Mouse (Mus musculus): ENCODE data around the gene Ptger3. TPM values are rescaled to one million over a fixed set of nuclear protein-coding genes. Genes with fewer than 3 reads are reported as not detected.

The Ptger3 gene
- polyA plus RNA-seq, 1 experiment from 2014 or later: 10.0 TPM

- no peaks in the 10 kb centered on the region for H3K36me3 ChIP-seq (ENCODE audit: control insufficient read depth, insufficient read depth, low read length)
- no peaks in the 10 kb centered on the region for H3K9me3 ChIP-seq (ENCODE audit: control insufficient read depth, low read depth, low read length)
- no peak overlapping the region for H3K9ac ChIP-seq (replicated peaks; ENCODE audit: low read depth, low read length)
- H3K4me3 ChIP-seq (ENCODE audit: low read depth, low read length): no peak overlapping the region
- no peak overlapping the region for H3K27ac ChIP-seq (ENCODE audit: low read length)
- no peaks in the 10 kb centered on the region for H3K4me1 ChIP-seq (ENCODE audit: control insufficient read depth, insufficient read depth, low read length)
- ATAC-seq (ENCODE audit: insufficient number of reproducible peaks, insufficient read depth, low FRiP score, low read depth): no peak
- no peak overlapping the region for H3K4me2 ChIP-seq (replicated peaks; ENCODE audit: low read depth, low read length)
- H3K27me3 ChIP-seq (ENCODE audit: control insufficient read depth, insufficient read depth, low read length): no peaks in the 10 kb centered on the region
- 29% methylated on average over 2 of the region's 2 CpGs for WGBS
Measured at GRCm38 (mm10) chr3:157579376-157579775, 12.7 kb downstream of the Ptger3 start.

DNA sequence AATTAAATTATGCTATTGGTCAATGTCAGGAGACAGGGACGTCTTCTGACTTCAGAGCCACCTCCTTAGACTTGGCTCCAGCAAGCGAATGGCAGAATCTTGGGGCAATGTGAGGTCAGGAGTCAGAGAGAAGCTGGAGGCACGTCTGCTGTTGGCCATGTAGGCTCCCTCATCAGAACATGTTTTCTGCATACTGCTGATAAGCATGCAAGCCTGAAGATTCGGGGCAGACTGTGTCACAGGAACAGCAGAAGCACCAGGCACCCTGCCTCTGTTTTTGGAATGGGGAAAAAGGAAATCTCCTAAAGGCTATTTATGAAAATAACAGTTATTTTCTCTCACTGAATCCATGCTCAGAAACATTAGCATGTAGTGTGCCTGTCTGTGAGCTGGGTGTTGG is 13.6 kb downstream of the Ptger3 start:
- H3K4me2 ChIP-seq (replicated peaks; ENCODE audit: low read depth, low read length): no peak overlapping the region

GRCm38 (mm10) chr3:157581755-157582154 is 15.1 kb downstream of the Ptger3 start:
- Histone ChIP-seq H3K4me1 (ENCODE audit: control insufficient read depth, insufficient read depth, low read length) (no peaks in the 10 kb centered on the region), H3K27ac (ENCODE audit: low read length) (no peak overlapping the region), H3K4me2 (replicated peaks; ENCODE audit: low read depth, low read length) (no peak overlapping the region), H3K36me3 (ENCODE audit: control insufficient read depth, insufficient read depth, low read length) (no peaks in the 10 kb centered on the region), H3K9me3 (ENCODE audit: control insufficient read depth, low read depth, low read length) (no peaks in the 10 kb centered on the region), H3K9ac (replicated peaks; ENCODE audit: low read depth, low read length) (no peak overlapping the region), H3K27me3 (ENCODE audit: control insufficient read depth, insufficient read depth, low read length) (no peaks in the 10 kb centered on the region), H3K4me3 (ENCODE audit: low read depth, low read length) (no peak overlapping the region)
- ATAC-seq (ENCODE audit: insufficient number of reproducible peaks, insufficient read depth, low FRiP score, low read depth): no peak
- 26% methylated on average over 2 of the region's 2 CpGs for WGBS

More for the DNA sequence above, 13.6 kb downstream of the Ptger3 start:
- Histone ChIP-seq H3K9ac (replicated peaks; ENCODE audit: low read depth, low read length) (no peak overlapping the region), H3K27me3 (ENCODE audit: control insufficient read depth, insufficient read depth, low read length) (no peaks in the 10 kb centered on the region), H3K4me3 (ENCODE audit: low read depth, low read length) (no peak overlapping the region), H3K27ac (ENCODE audit: low read length) (no peak overlapping the region), H3K9me3 (ENCODE audit: control insufficient read depth, low read depth, low read length) (no peaks in the 10 kb centered on the region), H3K4me1 (ENCODE audit: control insufficient read depth, insufficient read depth, low read length) (no peaks in the 10 kb centered on the region), H3K36me3 (ENCODE audit: control insufficient read depth, insufficient read depth, low read length) (no peaks in the 10 kb centered on the region)
- ATAC-seq (ENCODE audit: insufficient number of reproducible peaks, insufficient read depth, low FRiP score, low read depth): no peak
- WGBS: 67% methylated on average over 4 of the region's 4 CpGs

- Histone ChIP-seq H3K9ac (replicated peaks; ENCODE audit: low read depth, low read length) (no peak overlapping the region), H3K4me3 (ENCODE audit: low read depth, low read length) (no peak overlapping the region), H3K4me2 (replicated peaks; ENCODE audit: low read depth, low read length) (no peak overlapping the region), H3K27ac (ENCODE audit: low read length) (no peak overlapping the region), H3K27me3 (ENCODE audit: control insufficient read depth, insufficient read depth, low read length) (no peaks in the 10 kb centered on the region), H3K9me3 (ENCODE audit: control insufficient read depth, low read depth, low read length) (no peaks in the 10 kb centered on the region), H3K4me1 (ENCODE audit: control insufficient read depth, insufficient read depth, low read length) (no peaks in the 10 kb centered on the region), H3K36me3 (ENCODE audit: control insufficient read depth, insufficient read depth, low read length) (no peaks in the 10 kb centered on the region)
- ATAC-seq (ENCODE audit: insufficient number of reproducible peaks, insufficient read depth, low FRiP score, low read depth): no peak
- 68% methylated on average over 5 of the region's 5 CpGs for WGBS
Measured at GRCm38 (mm10) chr3:157582626-157583405, 16.1 kb downstream of the Ptger3 start.

DNA sequence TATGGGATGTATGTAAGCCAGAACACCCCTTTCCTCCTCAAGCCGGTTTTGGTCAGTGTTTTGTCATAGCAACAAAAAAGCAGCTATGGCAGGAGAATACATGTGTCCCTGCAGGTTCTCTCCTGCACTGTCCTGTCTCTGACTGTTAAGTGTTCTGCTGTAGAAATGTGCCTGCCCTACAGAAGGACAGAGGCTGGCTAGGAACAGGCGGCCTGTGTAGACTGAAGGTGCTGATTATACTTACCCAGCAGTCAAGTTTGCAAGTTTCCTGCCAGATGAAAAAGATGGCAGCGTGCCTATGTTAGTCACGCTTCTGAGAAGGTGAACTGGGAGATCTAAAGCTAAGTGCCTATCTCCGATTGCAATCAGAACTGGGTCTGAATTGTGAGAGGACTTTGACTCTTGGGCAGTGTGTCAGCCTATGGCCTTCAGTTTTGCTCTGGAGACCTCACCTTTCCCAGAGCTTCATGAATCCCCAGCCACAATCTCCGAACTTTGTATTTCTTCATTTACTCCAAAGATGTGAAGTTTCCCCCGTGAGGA is 31.2 kb downstream of the Ptger3 start:
- Histone ChIP-seq H3K4me2 (replicated peaks; ENCODE audit: low read depth, low read length) (no peak overlapping the region), H3K4me3 (ENCODE audit: low read depth, low read length) (no peak overlapping the region), H3K27me3 (ENCODE audit: control insufficient read depth, insufficient read depth, low read length) (no peaks in the 10 kb centered on the region), H3K9me3 (ENCODE audit: control insufficient read depth, low read depth, low read length) (no peaks in the 10 kb centered on the region), H3K27ac (ENCODE audit: low read length) (no peak overlapping the region), H3K9ac (replicated peaks; ENCODE audit: low read depth, low read length) (no peak overlapping the region), H3K36me3 (ENCODE audit: control insufficient read depth, insufficient read depth, low read length) (no peaks in the 10 kb centered on the region), H3K4me1 (ENCODE audit: control insufficient read depth, insufficient read depth, low read length) (no peaks in the 10 kb centered on the region)
- ATAC-seq (ENCODE audit: insufficient number of reproducible peaks, insufficient read depth, low FRiP score, low read depth): no peak
- 82% methylated on average over 7 of the region's 7 CpGs for whole genome bisulfite sequencing

- Histone ChIP-seq H3K9ac (replicated peaks; ENCODE audit: low read depth, low read length) (no peak overlapping the region), H3K4me2 (replicated peaks; ENCODE audit: low read depth, low read length) (no peak overlapping the region), H3K36me3 (ENCODE audit: control insufficient read depth, insufficient read depth, low read length) (no peaks in the 10 kb centered on the region), H3K4me3 (ENCODE audit: low read depth, low read length) (no peak overlapping the region), H3K27ac (ENCODE audit: low read length) (no peak overlapping the region; the same call in 1 of the 2 replicates), H3K4me1 (ENCODE audit: control insufficient read depth, insufficient read depth, low read length) (no peaks in the 10 kb centered on the region), H3K27me3 (ENCODE audit: control insufficient read depth, insufficient read depth, low read length) (no peaks in the 10 kb centered on the region), H3K9me3 (ENCODE audit: control insufficient read depth, low read depth, low read length) (no peaks in the 10 kb centered on the region)
- no peak for ATAC-seq (ENCODE audit: insufficient number of reproducible peaks, insufficient read depth, low FRiP score, low read depth)
- WGBS: 70% methylated on average over 6 of the region's 6 CpGs
Measured at GRCm38 (mm10) chr3:157604684-157605410, 38.2 kb downstream of the Ptger3 start.

DNA sequence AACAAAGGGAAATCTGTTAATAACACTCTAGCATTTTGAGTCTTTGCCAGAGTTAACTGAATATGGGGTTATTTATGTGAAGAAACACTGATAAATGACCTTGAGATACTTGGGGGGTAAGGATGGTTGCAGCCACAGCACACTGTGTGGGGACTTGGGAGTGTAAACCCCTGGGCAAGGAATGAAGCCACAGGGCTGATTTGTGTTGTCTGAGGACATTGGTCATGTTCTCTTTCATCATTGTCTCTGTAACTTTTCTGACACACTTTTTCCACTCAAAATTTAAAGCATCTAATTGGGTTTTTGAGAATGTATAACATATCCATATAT is 38.7 kb downstream of the Ptger3 start:
- Histone ChIP-seq H3K9ac (replicated peaks; ENCODE audit: low read depth, low read length) (no peak overlapping the region), H3K4me3 (ENCODE audit: low read depth, low read length) (no peak overlapping the region), H3K4me2 (replicated peaks; ENCODE audit: low read depth, low read length) (no peak overlapping the region), H3K4me1 (ENCODE audit: control insufficient read depth, insufficient read depth, low read length) (no peaks in the 10 kb centered on the region), H3K27me3 (ENCODE audit: control insufficient read depth, insufficient read depth, low read length) (no peaks in the 10 kb centered on the region), H3K36me3 (ENCODE audit: control insufficient read depth, insufficient read depth, low read length) (no peaks in the 10 kb centered on the region), H3K9me3 (ENCODE audit: control insufficient read depth, low read depth, low read length) (no peaks in the 10 kb centered on the region), H3K27ac (ENCODE audit: low read length) (no peak overlapping the region)
- ATAC-seq (ENCODE audit: insufficient number of reproducible peaks, insufficient read depth, low FRiP score, low read depth): no peak

DNA sequence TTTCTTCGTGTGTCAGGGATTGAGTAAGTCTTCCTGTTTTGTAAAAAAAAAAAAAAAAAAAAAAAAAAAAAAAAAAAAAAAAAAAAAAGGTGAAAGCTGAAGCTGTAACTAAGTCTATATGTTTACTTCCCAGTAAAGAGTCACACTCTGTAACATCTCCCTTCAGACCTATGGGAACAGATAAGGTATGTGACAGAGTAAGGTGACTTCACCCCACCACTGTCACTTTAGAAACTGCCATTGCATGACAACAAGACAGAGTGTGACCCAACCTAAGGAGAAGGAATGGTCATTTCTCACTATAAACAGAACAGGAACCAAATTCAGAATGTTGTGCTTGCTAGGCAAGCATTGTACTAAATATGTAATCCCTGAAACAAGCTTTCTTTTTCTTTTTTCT is 46.9 kb downstream of the Ptger3 start:
- H3K4me2 ChIP-seq (replicated peaks; ENCODE audit: low read depth, low read length): no peak overlapping the region
- no peaks in the 10 kb centered on the region for H3K27me3 ChIP-seq (ENCODE audit: control insufficient read depth, insufficient read depth, low read length)
- H3K9me3 ChIP-seq (ENCODE audit: control insufficient read depth, low read depth, low read length): no peaks in the 10 kb centered on the region
- no peak overlapping the region for H3K9ac ChIP-seq (replicated peaks; ENCODE audit: low read depth, low read length)
- H3K27ac ChIP-seq (ENCODE audit: low read length): no peak overlapping the region
- WGBS: 52% methylated on average over 1 of the region's 1 CpGs
- no peaks in the 10 kb centered on the region for H3K4me1 ChIP-seq (ENCODE audit: control insufficient read depth, insufficient read depth, low read length)
- no peak for ATAC-seq (ENCODE audit: insufficient number of reproducible peaks, insufficient read depth, low FRiP score, low read depth)
- H3K36me3 ChIP-seq (ENCODE audit: control insufficient read depth, insufficient read depth, low read length): no peaks in the 10 kb centered on the region
- H3K4me3 ChIP-seq (ENCODE audit: low read depth, low read length): no peak overlapping the region
